Mouse (Mus musculus): ENCODE results near the gene Evi5.

Evi5 gene

GRCm38 (mm10) chr5:107749229-107749916, 125.5 kb downstream of the Evi5 start:
- no peak for DNase-seq (ENCODE audit: low spot score in 2 of 2)

- DNase-seq (ENCODE audit: low spot score in 2 of 2): no peak
Observed at GRCm38 (mm10) chr5:107739023-107739422, 135.9 kb downstream of the Evi5 start.

- no peak for DNase-seq (ENCODE audit: low spot score in 2 of 2)
Observed at GRCm38 (mm10) chr5:107738296-107738695, 136.6 kb downstream of the Evi5 start.

GRCm38 (mm10) chr5:107736171-107736570, 138.7 kb downstream of the Evi5 start:
- DNase-seq (ENCODE audit: low spot score in 2 of 2): no peak

GRCm38 (mm10) chr5:107731844-107732243, 143.1 kb downstream of the Evi5 start:
- no peak for DNase-seq (ENCODE audit: low spot score in 2 of 2)

- DNase-seq (ENCODE audit: low spot score in 2 of 2): no peak
Observed at GRCm38 (mm10) chr5:107731408-107731807, 143.5 kb downstream of the Evi5 start.

- DNase-seq (ENCODE audit: low spot score in 2 of 2): no peak
Observed at GRCm38 (mm10) chr5:107727007-107727402, 147.9 kb downstream of the Evi5 start.

- DNase-seq (ENCODE audit: low spot score in 2 of 2): no peak
Observed at GRCm38 (mm10) chr5:107726281-107727006, 148.5 kb downstream of the Evi5 start.

- DNase-seq (ENCODE audit: low spot score in 2 of 2): no peak
Observed at GRCm38 (mm10) chr5:107725435-107726261, 149.3 kb downstream of the Evi5 start, which contains the start of gene Gfi1. Gene Gfi1, minus strand, starts transcription at chr5:107726036.

- no peak for DNase-seq (ENCODE audit: low spot score in 2 of 2)
Observed at GRCm38 (mm10) chr5:107724661-107725434, 150.1 kb downstream of the Evi5 start.

GRCm38 (mm10) chr5:107723541-107724511, 151.1 kb downstream of the Evi5 start:
- DNase-seq (ENCODE audit: low spot score in 2 of 2): no peak

GRCm38 (mm10) chr5:107722661-107723532, 152.0 kb downstream of the Evi5 start:
- DNase-seq (ENCODE audit: low spot score in 2 of 2): no peak

GRCm38 (mm10) chr5:107721638-107722011, 153.3 kb downstream of the Evi5 start:
- no peak for DNase-seq (ENCODE audit: low spot score in 2 of 2)

- peak in 1 of 2 experiments; percentile 33 for DNase-seq (ENCODE audit: low spot score in 2 of 2)
Observed at GRCm38 (mm10) chr5:107720991-107721637, 153.8 kb downstream of the Evi5 start.

GRCm38 (mm10) chr5:107720511-107720910, 154.4 kb downstream of the Evi5 start:
- no peak for DNase-seq (ENCODE audit: low spot score in 2 of 2)

GRCm38 (mm10) chr5:107719786-107720185, 155.1 kb downstream of the Evi5 start:
- no peak for DNase-seq (ENCODE audit: low spot score in 2 of 2)

GRCm38 (mm10) chr5:107719209-107719608, 155.7 kb downstream of the Evi5 start:
- DNase-seq (ENCODE audit: low spot score in 2 of 2): no peak

GRCm38 (mm10) chr5:107717871-107718361, 157.0 kb downstream of the Evi5 start:
- no peak for DNase-seq (ENCODE audit: low spot score in 2 of 2)

GRCm38 (mm10) chr5:107711689-107712088, 163.2 kb downstream of the Evi5 start:
- DNase-seq (ENCODE audit: low spot score in 2 of 2): no peak

Data from right cerebral cortex, postnatal 10 days (tissue).